Mouse (Mus musculus): ENCODE data around the gene Otx2. TPM values are rescaled to one million over a fixed set of nuclear protein-coding genes. Genes with fewer than 3 reads are reported as not detected.

Gene Otx2
- polyA plus RNA-seq, 1 experiment from 2014 or later = not detected

GRCm38 (mm10) chr14:48668051-48668481 lies 5.6 kb downstream of the Otx2 start:
- WGBS (ENCODE audit: insufficient replicate concordance) = 3% methylated on average over 11 of the region's 11 CpGs
- H3K9ac ChIP-seq = no peak overlapping the region
- no peaks in the 10 kb centered on the region for H3K4me1 ChIP-seq (replicated peaks)
- H3K9me3 ChIP-seq (replicated peaks) = no peaks in the 10 kb centered on the region
- peaks cover 100% of the 10 kb centered on the region for H3K27me3 ChIP-seq
- no peak overlapping the region for H3K4me2 ChIP-seq
- no peak overlapping the region for H3K4me3 ChIP-seq (replicated peaks)
- no peak overlapping the region for H3K27ac ChIP-seq (replicated peaks)
- ATAC-seq (ENCODE audit: insufficient read depth) = no peak
- no peaks in the 10 kb centered on the region for H3K36me3 ChIP-seq (replicated peaks)

DNA sequence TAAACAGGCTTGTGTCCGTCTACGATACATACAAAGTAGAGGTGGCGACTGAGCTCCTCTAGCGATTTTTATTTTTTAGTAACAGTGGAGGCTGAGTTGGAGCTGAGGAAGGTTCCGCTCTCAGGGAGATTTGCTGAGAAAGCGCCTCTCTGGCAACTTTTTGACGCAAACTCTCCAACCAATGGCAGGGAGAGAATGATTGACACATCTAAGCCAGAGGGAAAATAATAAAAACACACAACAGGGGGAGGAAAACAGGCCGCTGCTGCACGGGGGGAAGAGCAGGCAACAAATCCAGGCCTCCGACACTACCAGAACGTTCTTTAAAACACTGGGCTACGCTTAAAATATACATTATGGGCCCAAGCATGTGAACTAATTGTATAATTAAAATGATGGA lies 6.2 kb downstream of the Otx2 start:
- 3% methylated on average over 12 of the region's 12 CpGs for WGBS (ENCODE audit: insufficient replicate concordance)
- Histone ChIP-seq H3K4me2 (no peak overlapping the region), H3K36me3 (replicated peaks) (no peaks in the 10 kb centered on the region), H3K4me1 (replicated peaks) (no peaks in the 10 kb centered on the region), H3K9me3 (replicated peaks) (no peaks in the 10 kb centered on the region), H3K27me3 (peaks cover 100% of the 10 kb centered on the region), H3K4me3 (replicated peaks) (no peak overlapping the region), H3K9ac (no peak overlapping the region), H3K27ac (replicated peaks) (no peak overlapping the region)
- no peak for ATAC-seq (ENCODE audit: insufficient read depth)

DNA sequence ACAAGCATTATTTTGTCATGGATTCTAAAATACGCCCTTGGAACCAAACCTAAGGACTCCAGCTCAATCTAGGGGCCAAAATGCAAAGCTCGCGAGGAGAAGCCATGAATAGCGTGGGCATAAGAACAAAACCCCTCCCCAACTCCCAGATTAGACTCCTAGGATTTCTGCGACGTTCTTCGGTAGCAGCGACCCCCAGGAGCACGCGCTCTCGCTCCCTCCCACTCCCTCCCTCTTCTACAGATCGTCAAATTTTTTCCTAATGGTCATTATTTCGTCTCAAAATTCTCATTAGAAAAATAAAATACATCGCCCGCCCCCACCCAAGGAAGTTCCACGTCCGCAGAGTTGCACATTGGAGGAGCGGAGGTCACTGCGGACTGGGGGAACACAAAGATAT lies 6.8 kb downstream of the Otx2 start:
- H3K27me3 ChIP-seq = peaks cover 100% of the 10 kb centered on the region
- H3K4me1 ChIP-seq (replicated peaks) = no peaks in the 10 kb centered on the region
- under 1% methylated on average over 19 of the region's 19 CpGs for WGBS (ENCODE audit: insufficient replicate concordance)
- no peak overlapping the region for H3K27ac ChIP-seq (replicated peaks)
- no peak overlapping the region for H3K4me3 ChIP-seq (replicated peaks)
- no peaks in the 10 kb centered on the region for H3K9me3 ChIP-seq (replicated peaks)
- no peaks in the 10 kb centered on the region for H3K36me3 ChIP-seq (replicated peaks)
- ATAC-seq (ENCODE audit: insufficient read depth) = no peak
- H3K9ac ChIP-seq = no peak overlapping the region
- no peak overlapping the region for H3K4me2 ChIP-seq

DNA sequence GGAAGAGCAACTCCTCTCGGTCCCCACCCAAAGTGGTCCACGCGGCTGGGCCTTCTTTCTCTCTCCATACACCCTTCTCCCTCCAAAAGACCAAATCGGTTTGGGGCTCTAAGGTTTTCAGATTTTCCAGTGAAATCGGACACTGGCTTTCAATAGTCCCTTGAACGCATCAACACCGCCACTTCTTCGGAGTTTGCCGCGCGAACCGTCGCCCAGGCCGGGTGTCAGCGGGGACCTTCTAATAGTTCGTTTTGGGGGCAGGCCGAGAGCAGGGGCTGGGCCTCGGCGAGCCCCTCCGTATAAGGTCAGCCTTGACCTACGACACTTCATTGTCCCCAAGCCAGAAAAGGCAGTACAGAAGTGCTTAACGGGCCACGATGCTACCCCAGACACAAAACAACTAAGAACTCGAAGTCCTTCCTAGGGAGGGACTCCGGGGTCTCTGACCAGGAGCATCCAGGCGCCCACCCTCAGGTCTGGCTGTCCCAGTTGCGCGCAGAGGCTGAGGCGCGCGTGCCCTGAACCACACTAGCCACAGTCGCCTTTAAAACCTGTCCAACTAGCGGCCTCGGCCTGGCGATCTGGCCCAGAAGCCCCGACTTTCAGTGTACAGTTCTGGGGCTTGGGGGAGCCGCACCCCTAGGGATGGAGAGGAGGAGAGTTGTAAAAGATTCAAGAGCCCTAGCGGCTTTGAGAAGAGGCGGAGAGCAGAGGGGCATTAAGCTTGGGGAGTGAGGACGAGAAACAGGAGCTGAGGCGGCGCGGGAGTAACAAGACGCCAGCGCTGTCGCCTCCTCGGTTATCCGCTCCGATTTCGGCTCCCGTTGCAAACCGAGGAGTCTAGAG lies 7.6 kb downstream of the Otx2 start:
- ATAC-seq (ENCODE audit: insufficient read depth) = no peak
- Histone ChIP-seq H3K4me1 (replicated peaks) (no peaks in the 10 kb centered on the region), H3K27ac (replicated peaks) (no peak overlapping the region), H3K36me3 (replicated peaks) (no peaks in the 10 kb centered on the region), H3K4me3 (replicated peaks) (no peak overlapping the region), H3K9me3 (replicated peaks) (no peaks in the 10 kb centered on the region), H3K9ac (no peak overlapping the region), H3K4me2 (no peak overlapping the region), H3K27me3 (peaks cover 100% of the 10 kb centered on the region)
- 2% methylated on average over 52 of the region's 52 CpGs for WGBS (ENCODE audit: insufficient replicate concordance)

GRCm38 (mm10) chr14:48664841-48665815 lies 8.5 kb downstream of the Otx2 start:
- WGBS (ENCODE audit: insufficient replicate concordance) = under 1% methylated on average over 50 of the region's 50 CpGs
- no peaks in the 10 kb centered on the region for H3K36me3 ChIP-seq (replicated peaks)
- H3K27me3 ChIP-seq = peaks cover 100% of the 10 kb centered on the region
- no peak overlapping the region for H3K9ac ChIP-seq
- no peaks in the 10 kb centered on the region for H3K4me1 ChIP-seq (replicated peaks)
- no peak for ATAC-seq (ENCODE audit: insufficient read depth)
- H3K4me2 ChIP-seq = no peak overlapping the region
- H3K27ac ChIP-seq (replicated peaks) = no peak overlapping the region
- H3K4me3 ChIP-seq (replicated peaks) = no peak overlapping the region
- no peaks in the 10 kb centered on the region for H3K9me3 ChIP-seq (replicated peaks)

GRCm38 (mm10) chr14:48664001-48664810 lies 9.4 kb downstream of the Otx2 start:
- no peak for ATAC-seq (ENCODE audit: insufficient read depth)
- H3K4me2 ChIP-seq = no peak overlapping the region
- no peak overlapping the region for H3K4me3 ChIP-seq (replicated peaks)
- H3K27me3 ChIP-seq = peaks cover 100% of the 10 kb centered on the region
- H3K27ac ChIP-seq (replicated peaks) = no peak overlapping the region
- WGBS (ENCODE audit: insufficient replicate concordance) = 3% methylated on average over 14 of the region's 14 CpGs
- H3K36me3 ChIP-seq (replicated peaks) = no peaks in the 10 kb centered on the region
- H3K9me3 ChIP-seq (replicated peaks) = no peaks in the 10 kb centered on the region
- no peaks in the 10 kb centered on the region for H3K4me1 ChIP-seq (replicated peaks)
- H3K9ac ChIP-seq = no peak overlapping the region

DNA sequence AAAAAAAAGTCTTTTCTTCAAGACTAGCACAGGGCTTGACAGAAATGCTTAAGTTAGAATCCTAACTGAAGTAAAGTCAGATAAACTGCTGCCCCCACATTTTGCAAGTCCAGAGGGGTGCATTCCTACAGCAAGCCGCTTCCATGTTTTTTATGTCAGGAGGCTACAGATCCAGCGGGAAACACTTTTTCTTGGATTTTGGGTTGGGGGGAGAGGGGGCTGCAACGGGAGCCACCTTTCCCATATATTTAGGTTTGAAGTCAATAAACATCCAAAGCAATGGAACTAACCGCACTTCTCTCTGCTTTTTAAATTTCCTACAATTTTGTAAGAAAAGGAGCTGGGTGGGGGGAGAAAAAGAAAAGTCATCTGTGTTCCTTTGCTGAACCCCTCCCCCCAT lies 10.1 kb downstream of the Otx2 start:
- no peak overlapping the region for H3K4me3 ChIP-seq (replicated peaks)
- H3K27me3 ChIP-seq = peaks cover 100% of the 10 kb centered on the region
- 4% methylated on average over 4 of the region's 4 CpGs for WGBS (ENCODE audit: insufficient replicate concordance)
- no peak overlapping the region for H3K4me2 ChIP-seq
- H3K9ac ChIP-seq = no peak overlapping the region
- no peaks in the 10 kb centered on the region for H3K9me3 ChIP-seq (replicated peaks)
- no peak overlapping the region for H3K27ac ChIP-seq (replicated peaks)
- H3K36me3 ChIP-seq (replicated peaks) = no peaks in the 10 kb centered on the region
- no peaks in the 10 kb centered on the region for H3K4me1 ChIP-seq (replicated peaks)
- ATAC-seq (ENCODE audit: insufficient read depth) = no peak

DNA sequence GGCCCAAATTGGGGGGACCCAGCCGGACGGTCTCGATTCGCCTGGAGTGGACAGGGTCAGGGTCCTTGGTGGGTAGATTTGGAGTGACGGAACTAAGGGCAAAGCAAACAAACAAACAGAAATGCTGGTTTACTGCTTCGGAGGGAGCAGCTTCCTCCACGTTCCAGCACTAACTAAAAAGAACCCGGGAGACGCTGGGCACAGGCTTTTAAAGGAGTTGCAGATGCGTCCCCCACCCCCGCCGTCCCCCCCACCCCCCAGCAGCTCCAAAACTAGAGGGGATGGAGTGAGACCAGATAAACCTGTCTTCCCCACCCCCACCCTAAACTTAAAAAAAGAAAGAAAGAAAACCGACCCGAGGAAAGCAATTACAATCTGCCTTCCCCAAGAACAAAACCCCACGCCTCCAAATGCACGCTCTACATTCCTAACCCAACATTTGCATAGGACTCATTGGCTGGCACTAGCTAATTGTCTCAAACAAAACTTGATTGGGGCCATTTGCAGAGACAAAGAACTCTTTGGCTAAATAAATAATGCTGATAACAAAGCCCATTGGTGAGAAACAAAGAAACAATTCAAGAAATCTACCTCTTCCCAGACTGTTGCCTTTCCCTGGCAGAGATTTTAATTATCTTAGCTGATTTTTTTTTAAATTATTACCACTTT lies 10.9 kb downstream of the Otx2 start:
- 3% methylated on average over 16 of the region's 16 CpGs for WGBS (ENCODE audit: insufficient replicate concordance)

DNA sequence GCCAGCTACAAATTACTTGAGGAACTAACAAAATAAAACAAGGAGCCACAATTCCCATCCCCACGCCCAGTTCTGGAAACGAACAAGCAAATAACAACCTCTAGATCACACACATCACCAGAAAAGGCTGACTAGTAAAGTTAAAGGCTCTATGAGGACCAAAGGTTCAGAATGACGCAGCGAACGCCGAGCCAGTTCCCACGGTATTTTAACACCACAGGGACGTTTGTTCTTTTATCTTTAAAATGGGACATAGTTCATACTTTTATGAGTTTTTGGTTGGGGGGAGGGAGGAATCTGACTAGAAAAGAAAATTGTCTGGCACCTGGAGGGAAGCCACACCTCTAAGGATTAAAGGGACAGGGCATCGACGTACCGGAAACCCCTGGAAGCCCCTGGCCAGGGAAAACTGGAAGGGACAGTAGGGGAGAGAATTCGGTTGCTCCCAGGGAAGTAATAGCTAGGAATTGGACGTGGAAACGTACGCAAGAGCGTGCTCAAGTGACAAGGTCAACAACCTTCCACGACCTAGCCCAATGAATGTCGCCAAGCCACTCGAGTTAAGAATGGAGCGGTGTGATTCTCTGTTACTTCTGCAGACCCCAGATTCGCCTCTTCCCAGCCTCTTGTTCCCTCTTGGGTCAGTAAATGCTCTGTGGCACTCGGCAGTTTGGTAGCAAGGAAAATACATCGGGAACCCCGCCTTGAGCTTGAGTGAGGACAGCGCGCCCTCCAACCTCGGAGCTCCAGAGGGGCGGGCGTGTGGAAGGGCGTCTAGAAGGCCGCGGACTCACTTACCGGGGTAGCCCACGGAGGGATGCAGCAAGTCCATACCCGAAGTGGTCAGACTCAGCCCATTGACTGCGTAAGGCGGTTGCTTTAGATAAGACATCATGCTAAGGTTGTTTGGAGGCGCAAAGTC lies 11.7 kb downstream of the Otx2 start:
- 6% methylated on average over 38 of the region's 38 CpGs for WGBS (ENCODE audit: insufficient replicate concordance)
- Histone ChIP-seq H3K27me3 (peaks cover 100% of the 10 kb centered on the region), H3K9ac (no peak overlapping the region), H3K27ac (replicated peaks) (no peak overlapping the region), H3K4me3 (replicated peaks) (no peak overlapping the region), H3K9me3 (replicated peaks) (no peaks in the 10 kb centered on the region), H3K4me2 (no peak overlapping the region), H3K36me3 (replicated peaks) (no peaks in the 10 kb centered on the region), H3K4me1 (replicated peaks) (no peaks in the 10 kb centered on the region)
- ATAC-seq (ENCODE audit: insufficient read depth) = no peak

More for the DNA sequence above, 10.9 kb downstream of the Otx2 start:
- Histone ChIP-seq H3K27ac (replicated peaks) (no peak overlapping the region), H3K4me2 (no peak overlapping the region), H3K27me3 (peaks cover 100% of the 10 kb centered on the region), H3K4me1 (replicated peaks) (no peaks in the 10 kb centered on the region), H3K4me3 (replicated peaks) (no peak overlapping the region), H3K36me3 (replicated peaks) (no peaks in the 10 kb centered on the region), H3K9ac (no peak overlapping the region), H3K9me3 (replicated peaks) (no peaks in the 10 kb centered on the region)
- no peak for ATAC-seq (ENCODE audit: insufficient read depth)
